Comparison of ENCODE assay signal across 27 mouse cellular contexts in genomic region chr8:57560926-57561325, GRCm38 (mm10). TPM values are rescaled to one million over a fixed set of nuclear protein-coding genes. Genes with fewer than 3 reads are reported as not detected.
A peak's percentile ranks its signal among the peaks of the same experiment; 100 is the strongest.
DNase-seq lines count a peak whose midpoint lies in the region; ATAC-seq and TF ChIP-seq lines count a peak whose summit lies in the region.
"Had no signal": no experiment of that assay in that cellular context is flagged by ENCODE, and none has a peak within 500 bp of the region (broad histone marks: within the 10 kb centered on the region; RNA-seq: fewer than 3 reads in every experiment).

No protein-coding gene starts in this region.

- H3K9ac ChIP-seq in kidney, embryonic 16.5 days (replicated peaks; ENCODE audit: low read length): no peak overlapping the region
- no peak overlapping the region for H3K9ac ChIP-seq in kidney, embryonic 15.5 days
- no peak overlapping the region for H3K9ac ChIP-seq in limb, embryonic 15.5 days
- H3K9ac ChIP-seq: embryonic facial prominence, embryonic 13.5 days; forebrain, embryonic 12.5 days; forebrain, embryonic 15.5 days; heart, embryonic 13.5 days; hindbrain, embryonic 13.5 days had no signal

- H3K4me2 ChIP-seq in kidney, embryonic 16.5 days (replicated peaks; ENCODE audit: low read depth, low read length): no peak overlapping the region
- no peak overlapping the region for H3K4me2 ChIP-seq in kidney, embryonic 15.5 days
- H3K4me2 ChIP-seq in limb, embryonic 15.5 days: no peak overlapping the region
- H3K4me2 ChIP-seq: embryonic facial prominence, embryonic 13.5 days; forebrain, embryonic 12.5 days; forebrain, embryonic 15.5 days; heart, embryonic 13.5 days; hindbrain, embryonic 13.5 days had no signal

- H3K27ac ChIP-seq in cerebellum, adult 2 months (ENCODE audit: insufficient read depth, low read length): peak overlapping the region; percentile 83
- H3K27ac ChIP-seq in kidney, embryonic 16.5 days (ENCODE audit: low read length): no peak overlapping the region
- no peak overlapping the region for H3K27ac ChIP-seq in kidney, embryonic 15.5 days
- H3K27ac ChIP-seq in limb, embryonic 15.5 days: no peak overlapping the region
- H3K27ac ChIP-seq: embryonic facial prominence, embryonic 10.5 days; embryonic facial prominence, embryonic 13.5 days; forebrain, embryonic 12.5 days; forebrain, embryonic 15.5 days; heart, embryonic 10.5 days; heart, embryonic 13.5 days; hindbrain, embryonic 13.5 days had no signal

- TF ChIP-seq POLR2A in cerebellum, adult 2 months (IDR thresholded peaks at IDR 0.05; ENCODE audit: borderline replicate concordance, insufficient read depth, low read length): no peak

- DNase-seq in cerebellum, postnatal 14 days: no peak
- peak; percentile 55 to 61 for DNase-seq in cerebellum, adult 2 months
- DNase-seq in cerebellum, adult 11 months: no peak
- no peak for DNase-seq in heart, adult 9 months (ENCODE audit: low spot score in 2 of 2)
- DNase-seq: adrenal gland, adult 8-10 months; adrenal gland, postnatal 25 days; cerebellum, adult 8-10 months; cerebellum, postnatal 36 days; embryo, embryonic 11 days; gastrocnemius, postnatal 25 days; heart, adult 18-20 months; heart, postnatal 14 days; heart, postnatal 4 days had no signal

- H3K4me1 ChIP-seq in cerebellum, adult 2 months (ENCODE audit: control insufficient read depth, insufficient read depth, low read length): peaks cover 18% of the 10 kb centered on the region
- no peaks in the 10 kb centered on the region for H3K4me1 ChIP-seq in kidney, embryonic 16.5 days (ENCODE audit: insufficient read depth, low read length)
- H3K4me1 ChIP-seq in kidney, embryonic 15.5 days: peaks cover 3% of the 10 kb centered on the region; the same call in 1 of the 2 replicates
- peaks cover 5% of the 10 kb centered on the region; the same call in 1 of the 2 replicates for H3K4me1 ChIP-seq in limb, embryonic 15.5 days
- H3K4me1 ChIP-seq: embryonic facial prominence, embryonic 10.5 days; forebrain, embryonic 12.5 days; forebrain, embryonic 15.5 days; heart, embryonic 10.5 days; hindbrain, embryonic 13.5 days had no signal

- no peak overlapping the region for H3K4me3 ChIP-seq in cerebellum, adult 2 months (replicated peaks; ENCODE audit: insufficient read depth, low read depth, low read length)
- H3K4me3 ChIP-seq in kidney, embryonic 16.5 days (ENCODE audit: low read length): no peak overlapping the region
- no peak overlapping the region for H3K4me3 ChIP-seq in kidney, embryonic 15.5 days (replicated peaks)
- no peak overlapping the region for H3K4me3 ChIP-seq in limb, embryonic 15.5 days
- H3K4me3 ChIP-seq: embryonic facial prominence, embryonic 10.5 days; embryonic facial prominence, embryonic 13.5 days; erythroblast, embryonic 14.5 days; forebrain, embryonic 12.5 days; forebrain, embryonic 15.5 days; heart, embryonic 10.5 days; heart, embryonic 13.5 days; hindbrain, embryonic 13.5 days had no signal

- no peak for TF ChIP-seq CTCF in cerebellum, adult 2 months (IDR thresholded peaks at IDR 0.05; ENCODE audit: borderline replicate concordance, insufficient read depth, low read depth, low read length)

- 29% methylated on average over 9 of the region's 9 CpGs for WGBS in cerebellum, adult 2 months
- 79% methylated on average over 9 of the region's 9 CpGs for WGBS in kidney, embryonic 16.5 days
- 84% methylated on average over 9 of the region's 9 CpGs for WGBS in kidney, embryonic 15.5 days
- 82% methylated on average over 9 of the region's 9 CpGs for WGBS in limb, embryonic 15.5 days

- H3K36me3 ChIP-seq in kidney, embryonic 16.5 days (ENCODE audit: insufficient read depth, low read length): 0 out of 2 replicates have a peak, but pooled peaks cover 4% of the 10 kb centered on the region
- H3K36me3 ChIP-seq in kidney, embryonic 15.5 days: no peaks in the 10 kb centered on the region
- no peaks in the 10 kb centered on the region for H3K36me3 ChIP-seq in limb, embryonic 15.5 days
- H3K36me3 ChIP-seq: embryonic facial prominence, embryonic 10.5 days; embryonic facial prominence, embryonic 13.5 days; forebrain, embryonic 12.5 days; forebrain, embryonic 15.5 days; heart, embryonic 10.5 days; heart, embryonic 13.5 days; hindbrain, embryonic 13.5 days had no signal

- H3K9me3 ChIP-seq in kidney, embryonic 16.5 days (ENCODE audit: low read length): no peaks in the 10 kb centered on the region
- no peaks in the 10 kb centered on the region for H3K9me3 ChIP-seq in kidney, embryonic 15.5 days (replicated peaks)
- no peaks in the 10 kb centered on the region for H3K9me3 ChIP-seq in limb, embryonic 15.5 days
- H3K9me3 ChIP-seq: embryonic facial prominence, embryonic 10.5 days; embryonic facial prominence, embryonic 13.5 days; forebrain, embryonic 12.5 days; forebrain, embryonic 15.5 days; heart, embryonic 10.5 days; heart, embryonic 13.5 days; hindbrain, embryonic 13.5 days had no signal

- ATAC-seq in cerebellum, adult (ENCODE audit: insufficient number of reproducible peaks, low FRiP score, low TSS enrichment): peak; percentile 74
- peak; percentile 54; the same call in 1 of the 2 replicates for ATAC-seq in kidney, embryonic 16.5 days (ENCODE audit: low FRiP score, low TSS enrichment)
- ATAC-seq in kidney, embryonic 15.5 days (replicated peaks; ENCODE audit: low FRiP score): no peak
- ATAC-seq in limb, embryonic 15.5 days (ENCODE audit: insufficient number of reproducible peaks, low FRiP score, low TSS enrichment, low read depth): peak; percentile 35; the same call in 1 of the 2 replicates
- ATAC-seq: activated CD4-positive, CD25-positive, alpha-beta regulatory T cell, adult 4 months; forebrain, embryonic 15.5 days; intestine, postnatal 0 days had no signal

- no peaks in the 10 kb centered on the region for H3K27me3 ChIP-seq in cerebellum, adult 2 months (ENCODE audit: control insufficient read depth, insufficient read depth, low read length)
- no peaks in the 10 kb centered on the region for H3K27me3 ChIP-seq in kidney, embryonic 16.5 days (ENCODE audit: insufficient read depth, low read length)
- no peaks in the 10 kb centered on the region for H3K27me3 ChIP-seq in kidney, embryonic 15.5 days
- no peaks in the 10 kb centered on the region for H3K27me3 ChIP-seq in limb, embryonic 15.5 days
- H3K27me3 ChIP-seq: embryonic facial prominence, embryonic 13.5 days; forebrain, embryonic 12.5 days; forebrain, embryonic 15.5 days; heart, embryonic 13.5 days; hindbrain, embryonic 13.5 days had no signal

RNA-seq across cellular contexts. Expression of gene Hmgb2, which starts 49.2 kb away (rescaled TPM):
- 5.5 and 6.0 TPM in 2 replicates for polyA plus RNA-seq in cerebellum, adult 2 months (2012; rRNA removed)
- polyA plus RNA-seq in kidney, embryonic 16.5 days (2015; fragmentation: Nextera tagmentation; extraction: Ambion mirVana): 309 and 369 TPM in 2 replicates
- 478 and 554 TPM in 2 replicates for polyA plus RNA-seq in kidney, embryonic 15.5 days (2015; fragmentation: Nextera tagmentation; extraction: Ambion mirVana)
- 267 and 297 TPM in 2 replicates for polyA plus RNA-seq in limb, embryonic 15.5 days (2015; fragmentation: Nextera tagmentation; extraction: Ambion mirVana)

Comparison
In these comparisons a context has a peak if more than half of its experiments do, and no peak if none do; other contexts are left out.
1. DNase-seq: peak in cerebellum, adult 2 months (2 of 2); none in cerebellum, postnatal 14 days (0 of 2), cerebellum, adult 11 months (single experiment) and heart, adult 9 months (0 of 2).
2. RNA of gene Hmgb2, which starts 49.2 kb away (polyA plus RNA-seq): 478 to 554 TPM in kidney, embryonic 15.5 days, 309 to 369 TPM in kidney, embryonic 16.5 days and 267 to 297 TPM in limb, embryonic 15.5 days; 5.5 to 6.0 TPM in cerebellum, adult 2 months; every median in the first group is over 10 times any median in the second.